Mouse (Mus musculus) neural tube, embryonic 14.5 days (tissue): ENCODE measurements at regions not wholly inside any gene's neighbourhood (a gene's known extent, or its start where the extent isn't known, plus 50 kb on each side); places are given as distances from the start of the nearest gene placed in this dataset.

ENCODE experiments used
- ATAC-seq: fragments of 200-750 bp; cut with Nextera tagmentation; 2 replicates; pipeline ENCODE4 v1.8.0; 2017; ENCODE audit warnings: low read depth, mild to moderate bottlenecking, moderate TSS enrichment, moderate library complexity
- H3K27ac ChIP-seq: fragments of 300-500 bp; sonication (generic); 2 replicates; pipeline ENCODE4 v1.5.1; 2014; ENCODE audit warnings: low read depth, mild to moderate bottlenecking, control low read depth, low read length, moderate library complexity, mixed read lengths
- H3K27me3 ChIP-seq: fragments of 300-500 bp; sonication (generic); 2 replicates; pipeline ENCODE4 v1.6.1; 2014; ENCODE audit warnings: low read length; ENCODE audit not compliant: control insufficient read depth, insufficient read depth
- H3K36me3 ChIP-seq: fragments of 300-500 bp; sonication (generic); 2 replicates; pipeline ENCODE4 v1.6.1; 2014; ENCODE audit warnings: low read length, mixed read lengths; ENCODE audit not compliant: control insufficient read depth, insufficient read depth
- H3K4me1 ChIP-seq: fragments of 300-500 bp; sonication (generic); 2 replicates; pipeline ENCODE4 v1.6.1; 2014; ENCODE audit warnings: low read length; ENCODE audit not compliant: control insufficient read depth, insufficient read depth
- H3K4me2 ChIP-seq: fragments of 300-500 bp; sonication (generic); 2 replicates; pipeline ENCODE4 v1.6.1; 2014; ENCODE audit warnings: mild to moderate bottlenecking, low read depth, low read length, control low read depth
- H3K4me3 ChIP-seq: fragments of 300-500 bp; sonication (generic); 2 replicates; pipeline ENCODE4 v1.5.1; 2014; ENCODE audit warnings: low read depth, low read length, control low read depth, mixed read lengths
- H3K9ac ChIP-seq: fragments of 300-500 bp; sonication (generic); replicated peaks from 2 replicates; pipeline ENCODE4 v1.6.1; 2014; ENCODE audit warnings: low read depth, mild to moderate bottlenecking, control low read depth, low read length, mixed read lengths
- H3K9me3 ChIP-seq: fragments of 300-500 bp; sonication (generic); 2 replicates; pipeline ENCODE4 v1.6.1; 2016; ENCODE audit warnings: low read length; ENCODE audit not compliant: control insufficient read depth
- WGBS: fragments of 180-500 bp; shearing (Covaris S2); extraction: QIAGEN DNeasy Blood & Tissue Kit; methylation state at CpG from one replicate; pipeline ENCODE4 v1.1.7; 2014; 5-methylcytosine and 5-hydroxymethylcytosine counted together

- 80% methylated on average over 3 of the region's 3 CpGs for WGBS
- no peak overlapping the region for H3K27ac ChIP-seq
- no peak overlapping the region for H3K4me2 ChIP-seq
- H3K4me1 ChIP-seq, result no peaks in the 10 kb centered on the region
- no peaks in the 10 kb centered on the region for H3K9me3 ChIP-seq
- H3K27me3 ChIP-seq, result no peaks in the 10 kb centered on the region
- no peak for ATAC-seq
- no peak overlapping the region for H3K4me3 ChIP-seq
- no peaks in the 10 kb centered on the region for H3K36me3 ChIP-seq
- H3K9ac ChIP-seq, result no peak overlapping the region
Observed at GRCm38 (mm10) chrX:130808530-130809235, 1059.1 kb downstream of the Diaph2 start.

GRCm38 (mm10) chrX:130818916-130819315 is 1069.4 kb downstream of the Diaph2 start:
- Histone ChIP-seq H3K27ac (no peak overlapping the region), H3K9me3 (no peaks in the 10 kb centered on the region), H3K4me1 (no peaks in the 10 kb centered on the region), H3K27me3 (no peaks in the 10 kb centered on the region), H3K9ac (no peak overlapping the region), H3K4me3 (no peak overlapping the region), H3K4me2 (no peak overlapping the region), H3K36me3 (no peaks in the 10 kb centered on the region)
- WGBS, result 82% methylated on average over 1 of the region's 1 CpGs
- no peak for ATAC-seq

GRCm38 (mm10) chrX:130819707-130820106 is 1070.2 kb downstream of the Diaph2 start:
- H3K4me1 ChIP-seq, result no peaks in the 10 kb centered on the region
- no peaks in the 10 kb centered on the region for H3K27me3 ChIP-seq
- WGBS, result 81% methylated on average over 1 of the region's 1 CpGs
- ATAC-seq, result no peak
- no peaks in the 10 kb centered on the region for H3K36me3 ChIP-seq
- H3K27ac ChIP-seq, result no peak overlapping the region
- no peak overlapping the region for H3K9ac ChIP-seq
- H3K9me3 ChIP-seq, result no peaks in the 10 kb centered on the region
- H3K4me2 ChIP-seq, result no peak overlapping the region
- no peak overlapping the region for H3K4me3 ChIP-seq

GRCm38 (mm10) chrX:130820168-130820567 is 1070.6 kb downstream of the Diaph2 start:
- Histone ChIP-seq H3K36me3 (no peaks in the 10 kb centered on the region), H3K27me3 (no peaks in the 10 kb centered on the region), H3K9ac (no peak overlapping the region), H3K4me3 (no peak overlapping the region), H3K9me3 (no peaks in the 10 kb centered on the region), H3K27ac (no peak overlapping the region), H3K4me2 (no peak overlapping the region), H3K4me1 (no peaks in the 10 kb centered on the region)
- peak; percentile 71; the same call in 1 of the 2 replicates for ATAC-seq
- WGBS, result 66% methylated on average over 3 of the region's 3 CpGs

GRCm38 (mm10) chrX:130823943-130824342 is 1074.4 kb downstream of the Diaph2 start:
- Histone ChIP-seq H3K9me3 (no peaks in the 10 kb centered on the region), H3K4me2 (no peak overlapping the region), H3K27me3 (no peaks in the 10 kb centered on the region), H3K9ac (no peak overlapping the region), H3K4me3 (no peak overlapping the region), H3K27ac (no peak overlapping the region), H3K4me1 (no peaks in the 10 kb centered on the region), H3K36me3 (no peaks in the 10 kb centered on the region)
- WGBS, result 97% methylated on average over 2 of the region's 2 CpGs
- no peak for ATAC-seq

- no peaks in the 10 kb centered on the region for H3K36me3 ChIP-seq
- no peaks in the 10 kb centered on the region for H3K4me1 ChIP-seq
- H3K27ac ChIP-seq, result no peak overlapping the region
- no peaks in the 10 kb centered on the region for H3K27me3 ChIP-seq
- H3K9ac ChIP-seq, result no peak overlapping the region
- no peak overlapping the region for H3K4me2 ChIP-seq
- no peaks in the 10 kb centered on the region for H3K9me3 ChIP-seq
- H3K4me3 ChIP-seq, result no peak overlapping the region
- ATAC-seq, result no peak
Observed at GRCm38 (mm10) chrX:130835835-130836234, 1086.3 kb downstream of the Diaph2 start.

- no peaks in the 10 kb centered on the region for H3K4me1 ChIP-seq
- no peaks in the 10 kb centered on the region for H3K9me3 ChIP-seq
- H3K4me3 ChIP-seq, result no peak overlapping the region
- H3K36me3 ChIP-seq, result no peaks in the 10 kb centered on the region
- no peak overlapping the region for H3K27ac ChIP-seq
- WGBS, result 87% methylated on average over 3 of the region's 3 CpGs
- H3K9ac ChIP-seq, result no peak overlapping the region
- no peak overlapping the region for H3K4me2 ChIP-seq
- no peaks in the 10 kb centered on the region for H3K27me3 ChIP-seq
- no peak for ATAC-seq
Observed at GRCm38 (mm10) chrX:130843141-130843540, 1093.6 kb downstream of the Diaph2 start.

GRCm38 (mm10) chrX:130866506-130866905 is 1117.0 kb downstream of the Diaph2 start:
- Histone ChIP-seq H3K27ac (no peak overlapping the region), H3K4me2 (no peak overlapping the region), H3K27me3 (no peaks in the 10 kb centered on the region), H3K4me3 (no peak overlapping the region), H3K4me1 (no peaks in the 10 kb centered on the region), H3K9me3 (no peaks in the 10 kb centered on the region), H3K9ac (no peak overlapping the region), H3K36me3 (no peaks in the 10 kb centered on the region)
- WGBS, result 77% methylated on average over 1 of the region's 1 CpGs
- no peak for ATAC-seq

GRCm38 (mm10) chrX:130874157-130874556 is 1124.6 kb downstream of the Diaph2 start:
- H3K9me3 ChIP-seq, result no peaks in the 10 kb centered on the region
- ATAC-seq, result no peak
- H3K27me3 ChIP-seq, result no peaks in the 10 kb centered on the region
- H3K4me3 ChIP-seq, result no peak overlapping the region
- H3K4me2 ChIP-seq, result no peak overlapping the region
- WGBS, result 50% methylated on average over 1 of the region's 1 CpGs
- no peaks in the 10 kb centered on the region for H3K36me3 ChIP-seq
- no peaks in the 10 kb centered on the region for H3K4me1 ChIP-seq
- H3K27ac ChIP-seq, result no peak overlapping the region
- no peak overlapping the region for H3K9ac ChIP-seq
